Mouse (Mus musculus): ENCODE results near the gene Adad2.

DNA sequence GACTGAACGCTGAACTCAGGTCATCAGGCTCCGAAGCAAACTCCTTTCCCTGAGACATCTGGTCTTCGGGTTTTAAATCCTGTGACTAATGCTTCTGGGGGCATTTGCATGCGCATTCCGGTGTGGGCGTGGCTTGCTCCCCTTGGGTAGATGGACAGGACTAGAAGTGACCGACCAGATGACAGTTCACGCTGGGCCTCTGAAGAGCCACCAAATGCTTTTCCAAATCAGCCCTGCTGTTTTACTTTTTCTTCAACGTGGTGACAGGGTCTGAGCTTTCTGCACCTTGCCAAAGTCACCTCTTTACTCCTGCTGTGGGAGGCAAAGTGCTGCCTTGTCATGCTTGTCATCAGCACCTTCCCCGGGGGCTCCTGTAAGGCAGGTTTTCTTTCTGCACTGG is 23.7 kb upstream of the Adad2 start:
- no peak for TF ChIP-seq CTCF (IDR thresholded peaks at IDR 0.05; ENCODE audit: low read depth)
- TF ChIP-seq EP300 (IDR thresholded peaks at IDR 0.05; ENCODE audit: low read depth) = no peak

All from liver, embryonic 14.5 days (tissue).